Mouse (Mus musculus) thymus, adult 2 months (tissue): ENCODE results near the gene Dstyk.

Experiments used
- CTCF ChIP-seq: fragments of 200-500 bp; IDR thresholded peaks from 2 replicates; pipeline ENCODE4 v1.5.1; 2012; ENCODE audit warnings: mild to moderate bottlenecking, control low read depth, low read length, moderate library complexity, borderline replicate concordance; ENCODE audit not compliant: control insufficient read depth, poor library complexity, insufficient read depth; ENCODE audit errors: extremely low read depth
- POLR2A ChIP-seq: fragments of 200-500 bp; IDR thresholded peaks from 2 replicates; pipeline ENCODE4 v1.6.1; 2012; ENCODE audit warnings: mild to moderate bottlenecking, low read length, control low read depth, moderate library complexity; ENCODE audit not compliant: control insufficient read depth, poor library complexity, insufficient read depth; ENCODE audit errors: extremely low read depth

- TF ChIP-seq POLR2A (no peak), CTCF (no peak)
These were observed 43.0 kb upstream of the Dstyk start for GRCm38 (mm10) chr1:132374140-132374872.
